Mouse (Mus musculus): ENCODE measurements at regions not wholly inside any gene's neighbourhood (a gene's known extent, or its start where the extent isn't known, plus 50 kb on each side); places are given as distances from the start of the nearest gene placed in this dataset.

DNA sequence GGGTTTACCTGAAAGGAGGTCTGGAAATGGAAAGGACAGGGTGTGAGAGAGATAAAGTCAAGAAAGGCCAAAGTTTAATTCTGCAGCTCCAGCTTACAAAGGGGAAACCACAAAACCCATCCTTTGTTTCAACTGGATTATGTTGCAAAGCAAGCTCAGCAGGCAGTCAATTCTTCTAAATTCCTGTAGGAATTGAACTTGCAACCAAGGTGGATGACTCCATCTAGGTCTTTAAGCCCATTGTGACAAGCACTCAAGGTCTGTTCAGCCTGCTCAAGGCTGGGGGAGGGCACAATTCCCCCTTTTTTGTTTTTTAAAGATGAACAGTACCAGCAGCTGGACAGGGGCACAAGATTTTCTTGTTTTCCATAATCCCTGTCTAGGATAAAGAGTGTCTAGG lies 200.0 kb upstream of the Ttc29 start:
- no peak for DNase-seq (ENCODE audit: low spot score)

DNA sequence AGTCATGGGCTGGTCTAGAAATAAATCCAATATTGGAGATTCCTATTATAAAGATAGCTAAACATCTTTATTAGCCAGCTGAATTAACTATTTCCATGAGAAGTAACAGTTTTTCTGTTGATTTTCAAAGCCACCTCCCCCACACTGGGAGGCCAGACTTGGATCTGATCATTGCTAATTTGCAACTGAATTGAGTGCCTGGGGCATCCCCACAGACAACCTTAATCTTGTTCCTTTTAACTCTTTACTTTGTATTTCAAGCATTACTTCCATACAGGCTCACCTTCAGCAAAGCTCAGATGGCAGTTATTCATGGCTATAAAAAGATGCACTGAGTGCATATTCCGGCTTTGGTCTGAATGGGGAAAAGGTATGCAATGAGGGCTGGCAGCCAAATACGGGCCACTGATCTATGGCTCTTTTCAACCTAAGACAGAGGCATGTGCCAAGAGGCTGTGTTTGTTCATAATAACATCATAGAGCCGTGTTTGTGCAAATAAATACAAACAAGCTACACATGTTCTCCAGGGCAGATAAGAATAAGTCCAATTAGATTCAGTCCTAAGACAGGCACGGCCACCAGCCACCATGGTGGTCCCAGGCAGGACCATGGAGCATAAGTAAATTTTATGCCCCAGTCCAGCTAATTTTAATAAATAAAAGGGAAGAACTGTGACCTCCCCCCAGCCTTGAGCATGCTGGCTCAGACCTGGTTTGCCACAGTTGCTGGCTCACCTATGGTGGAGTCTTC lies 194.5 kb upstream of the Ttc29 start:
- DNase-seq (ENCODE audit: low spot score) = no peak

DNA sequence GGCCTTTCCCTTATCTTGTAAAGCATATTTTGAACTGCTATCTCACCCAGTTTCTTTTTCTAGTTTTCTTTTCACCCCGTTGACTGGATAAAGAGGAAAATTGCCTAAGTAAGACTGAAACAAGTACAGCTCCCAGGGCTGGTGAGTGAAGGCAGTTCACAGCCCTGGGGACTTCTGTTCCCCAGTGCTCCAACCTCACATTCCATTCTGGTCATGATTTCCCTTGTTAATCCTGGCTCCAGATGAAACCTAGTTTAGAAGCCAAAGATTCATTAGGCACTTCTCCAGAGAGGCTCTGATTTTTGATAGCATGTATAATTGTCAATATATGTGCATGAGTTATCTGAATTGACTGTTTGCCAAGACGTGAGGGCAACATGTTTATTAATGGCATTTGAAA lies 191.6 kb upstream of the Ttc29 start:
- no peak for DNase-seq (ENCODE audit: low spot score)

- DNase-seq (ENCODE audit: low spot score) = no peak
These were observed 190.1 kb upstream of the Ttc29 start for GRCm38 (mm10) chr8:78022986-78023385.

GRCm38 (mm10) chr8:78023467-78023866 lies 189.6 kb upstream of the Ttc29 start:
- DNase-seq (ENCODE audit: low spot score) = no peak

- no peak for DNase-seq (ENCODE audit: low spot score)
These were observed 189.2 kb upstream of the Ttc29 start for GRCm38 (mm10) chr8:78023936-78024335.

DNA sequence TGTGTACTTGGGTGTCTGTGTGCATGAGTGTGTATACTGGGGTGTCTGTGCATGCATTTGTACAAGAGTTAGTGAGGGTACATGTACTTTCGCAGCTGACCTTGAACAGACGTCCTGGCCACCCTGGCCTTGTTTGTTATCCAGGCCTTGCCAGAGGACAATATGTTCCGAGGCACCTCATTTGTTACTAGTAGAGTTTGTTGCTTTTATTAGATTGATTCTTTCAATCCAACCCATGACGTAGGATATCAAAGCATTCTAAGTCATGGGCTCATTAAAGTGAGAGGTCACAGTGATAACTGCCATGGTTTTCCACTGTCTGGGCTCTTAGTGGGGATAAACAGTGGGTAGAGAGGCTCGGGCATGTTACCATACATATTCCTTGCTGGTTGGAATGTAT lies 188.1 kb upstream of the Ttc29 start:
- peak; percentile 28 for DNase-seq (ENCODE audit: low spot score)

GRCm38 (mm10) chr8:78027371-78027770 lies 185.7 kb upstream of the Ttc29 start:
- no peak for DNase-seq (ENCODE audit: low spot score)

DNA sequence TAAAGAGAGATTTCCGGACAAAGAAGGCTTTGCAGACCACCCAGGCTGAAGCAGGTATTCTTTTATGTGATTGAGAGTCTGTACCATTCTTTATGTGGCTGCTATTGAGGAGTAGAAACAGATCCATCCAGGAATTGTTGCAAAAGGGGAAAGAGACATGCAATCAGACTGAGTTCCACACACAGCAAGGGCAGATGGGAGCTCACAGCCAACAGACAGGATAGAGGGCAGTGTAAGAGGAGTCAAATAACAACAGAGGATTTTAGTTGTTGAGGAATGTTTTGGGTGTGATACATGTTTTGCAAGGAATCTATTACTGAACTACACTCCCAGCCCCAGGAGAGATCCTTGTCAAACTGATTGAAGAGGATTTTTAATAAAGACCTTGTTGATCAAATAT lies 184.2 kb upstream of the Ttc29 start:
- no peak for DNase-seq (ENCODE audit: low spot score)

DNA sequence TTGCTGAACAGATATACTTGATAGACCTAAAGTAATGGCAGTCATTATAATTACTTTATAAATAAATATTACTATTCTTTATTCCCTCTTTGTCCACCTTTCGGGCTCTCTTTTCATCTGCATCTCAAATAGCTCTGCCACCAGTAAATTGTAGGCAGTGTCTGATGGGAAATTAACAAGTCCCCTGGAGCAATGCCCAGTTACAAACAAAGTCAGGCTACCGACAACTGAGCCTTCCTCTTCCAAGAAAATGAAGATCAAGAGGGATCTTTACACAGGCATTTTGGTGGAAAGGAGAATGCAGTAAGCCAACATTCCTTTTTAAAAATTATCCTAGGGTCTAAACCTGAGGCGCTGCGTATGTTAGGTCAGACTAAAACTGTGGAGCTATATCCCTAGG lies 181.3 kb upstream of the Ttc29 start:
- DNase-seq (ENCODE audit: low spot score) = no peak

DNA sequence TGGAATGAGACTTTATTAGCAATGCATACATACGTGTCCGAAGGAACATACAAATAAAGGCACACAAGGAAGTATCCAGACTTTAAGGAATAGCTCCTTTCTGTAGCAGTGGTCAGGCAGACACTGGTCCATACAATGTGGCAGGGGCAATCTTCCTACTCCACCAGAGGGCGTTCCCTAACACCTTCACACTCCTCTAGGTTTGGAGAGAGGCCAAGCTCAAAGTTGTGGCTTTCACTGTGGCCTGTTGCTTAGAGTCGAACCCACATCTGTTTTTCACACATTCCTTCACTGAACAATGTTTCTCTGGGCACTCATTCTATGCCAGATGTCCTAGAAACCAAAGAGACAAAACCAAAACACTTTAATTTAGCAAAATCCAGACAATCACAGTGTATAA lies 178.4 kb upstream of the Ttc29 start:
- no peak for DNase-seq (ENCODE audit: low spot score)

GRCm38 (mm10) chr8:78037218-78037617 lies 175.9 kb upstream of the Ttc29 start:
- no peak for DNase-seq (ENCODE audit: low spot score)

- no peak for DNase-seq (ENCODE audit: low spot score)
These were observed 166.4 kb upstream of the Ttc29 start for GRCm38 (mm10) chr8:78046691-78047090.

- no peak for DNase-seq (ENCODE audit: low spot score)
These were observed 162.3 kb upstream of the Ttc29 start for GRCm38 (mm10) chr8:78050768-78051167.

DNA sequence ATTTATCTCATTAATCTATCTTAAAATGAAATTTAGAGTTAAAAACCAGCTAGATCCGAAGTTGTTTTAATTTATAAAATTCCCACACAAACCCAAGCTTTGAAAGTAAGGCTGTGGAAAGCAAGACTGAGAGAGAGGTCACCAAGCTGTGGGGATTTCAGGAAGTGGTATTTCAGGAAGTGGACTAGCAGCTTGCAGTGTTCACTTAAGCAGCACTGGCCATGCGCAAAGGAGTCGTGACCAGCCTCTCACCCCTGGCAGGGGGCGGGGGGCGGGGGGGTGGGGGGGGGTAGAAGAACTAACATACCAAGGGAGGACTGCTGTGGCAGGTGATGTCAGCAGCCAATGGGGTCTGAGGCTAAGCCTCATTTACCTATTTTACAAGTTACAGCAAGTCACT lies 158.7 kb upstream of the Ttc29 start:
- no peak for DNase-seq (ENCODE audit: low spot score)

- DNase-seq (ENCODE audit: low spot score) = no peak
These were observed 158.2 kb upstream of the Ttc29 start for GRCm38 (mm10) chr8:78054920-78055319.

GRCm38 (mm10) chr8:78055531-78055930 lies 157.6 kb upstream of the Ttc29 start:
- no peak for DNase-seq (ENCODE audit: low spot score)

DNA sequence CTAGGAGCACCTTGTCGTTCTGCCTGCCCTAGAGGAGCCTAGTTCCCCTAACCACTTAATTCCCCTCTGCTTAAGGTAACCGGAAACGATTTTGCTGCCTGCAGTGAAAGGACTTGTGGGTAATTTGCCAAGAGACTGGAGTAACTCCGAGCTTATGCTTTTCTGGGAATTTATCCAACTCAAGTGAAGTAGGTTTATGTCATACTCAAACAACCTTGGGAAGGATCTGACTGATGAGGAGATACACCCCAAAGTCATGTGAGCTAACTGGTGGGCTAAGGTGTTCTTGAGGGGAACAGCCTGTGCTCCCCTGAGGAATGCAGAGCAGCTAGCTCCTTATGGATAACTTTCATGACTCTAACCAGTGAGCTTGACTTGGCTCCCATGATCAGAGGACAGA lies 155.7 kb upstream of the Ttc29 start:
- DNase-seq (ENCODE audit: low spot score) = no peak

DNA sequence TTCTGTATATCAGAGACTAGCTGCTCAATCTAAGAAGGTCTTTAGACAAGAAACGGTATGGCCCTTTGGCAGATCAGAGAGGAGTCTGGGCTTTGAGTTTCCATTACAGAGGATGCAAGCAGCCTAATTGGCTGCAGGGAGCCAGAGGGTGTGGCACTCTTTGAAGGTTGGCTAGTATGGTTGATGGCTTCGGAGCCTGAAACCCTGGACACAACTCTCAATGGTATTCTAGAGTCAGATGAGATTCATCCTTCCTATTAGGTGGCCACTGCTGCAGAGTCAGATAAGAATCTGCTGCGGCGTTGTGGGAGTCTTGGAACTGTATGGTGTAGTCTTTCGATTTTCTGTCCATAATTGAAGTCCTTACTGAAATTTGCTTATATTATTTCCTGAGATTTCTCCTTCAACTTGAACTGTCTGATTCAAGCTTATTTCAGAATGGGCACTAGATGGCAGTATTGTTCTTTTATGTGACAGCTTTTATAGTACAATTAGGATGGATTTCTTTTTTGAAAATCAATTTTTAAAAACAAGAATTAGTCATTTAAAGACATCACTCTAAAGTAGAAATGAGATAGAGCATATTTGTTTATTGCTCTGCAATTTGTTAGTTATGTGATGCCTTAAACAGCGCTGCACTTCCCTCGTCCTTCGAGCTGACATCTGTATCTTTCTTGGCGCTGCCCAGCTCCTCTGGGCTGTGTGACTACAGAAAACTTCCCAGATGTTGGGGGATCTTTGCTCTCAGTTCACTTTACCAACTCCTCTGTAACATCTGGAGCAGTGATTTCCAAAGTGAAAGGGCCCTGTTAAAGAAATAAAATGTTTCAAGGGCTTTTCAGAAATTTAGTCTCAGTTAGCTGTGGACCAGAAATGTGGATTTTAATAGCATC lies 151.0 kb upstream of the Ttc29 start:
- no peak for DNase-seq (ENCODE audit: low spot score)

DNA sequence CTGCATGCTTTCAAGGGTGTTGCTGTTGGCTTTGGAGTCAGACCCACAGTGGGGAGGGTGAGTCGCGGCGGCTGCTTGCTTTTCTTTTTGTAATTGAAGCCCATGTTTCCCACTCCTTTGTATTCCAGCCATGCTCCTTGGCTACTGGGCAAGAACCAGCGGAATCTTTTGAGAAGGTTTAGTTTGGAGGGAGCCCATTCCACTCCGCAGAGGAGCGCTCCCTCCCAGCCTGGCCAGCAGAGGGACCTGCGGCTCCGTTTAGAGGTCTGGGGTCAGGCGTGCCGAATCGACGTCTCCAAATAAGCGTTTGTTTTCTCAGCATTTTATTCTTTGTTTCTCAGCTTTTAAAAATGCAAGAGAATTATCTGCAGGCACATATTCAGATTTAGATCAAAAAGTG lies 149.6 kb upstream of the Ttc29 start:
- DNase-seq (ENCODE audit: low spot score) = no peak

GRCm38 (mm10) chr8:78064161-78064560 lies 148.9 kb upstream of the Ttc29 start:
- no peak for DNase-seq (ENCODE audit: low spot score)

- no peak for DNase-seq (ENCODE audit: low spot score)
These were observed 147.1 kb upstream of the Ttc29 start for GRCm38 (mm10) chr8:78065890-78066493.
